Mouse (Mus musculus): ENCODE results near the gene Hs6st3. TPM values are rescaled to one million over a fixed set of nuclear protein-coding genes. Genes with fewer than 3 reads are reported as not detected.

Hs6st3 gene
- polyA plus RNA-seq, 1 experiment, result 17.6 TPM

GRCm38 (mm10) chr14:119857338-119858291 is 719.5 kb downstream of the Hs6st3 start:
- TF ChIP-seq CTCF (IDR thresholded peaks at IDR 0.05; ENCODE audit: extremely low read depth, insufficient read depth, low read length), result 0 out of 2 replicates have a peak, but pooled peaks have one; percentile 5
- TF ChIP-seq POLR2A (IDR thresholded peaks at IDR 0.05; ENCODE audit: extremely low read depth, insufficient read depth, low read length), result no peak
- H3K27ac ChIP-seq (ENCODE audit: insufficient read depth, low read length), result peak overlapping the region; percentile 72
- peaks cover 9% of the 10 kb centered on the region for H3K4me1 ChIP-seq (ENCODE audit: control insufficient read depth, insufficient read depth, low read length)
- H3K4me3 ChIP-seq (ENCODE audit: insufficient read depth, low read length), result peak overlapping the region; percentile 32

- H3K27ac ChIP-seq (ENCODE audit: insufficient read depth, low read length), result no peak overlapping the region
- H3K4me1 ChIP-seq (ENCODE audit: control insufficient read depth, insufficient read depth, low read length), result no peaks in the 10 kb centered on the region
- TF ChIP-seq CTCF (IDR thresholded peaks at IDR 0.05; ENCODE audit: extremely low read depth, insufficient read depth, low read length), result no peak
- TF ChIP-seq POLR2A (IDR thresholded peaks at IDR 0.05; ENCODE audit: extremely low read depth, insufficient read depth, low read length), result no peak
- H3K4me3 ChIP-seq (ENCODE audit: insufficient read depth, low read length), result no peak overlapping the region
Measured at GRCm38 (mm10) chr14:119873617-119874016, 735.5 kb downstream of the Hs6st3 start.

DNA sequence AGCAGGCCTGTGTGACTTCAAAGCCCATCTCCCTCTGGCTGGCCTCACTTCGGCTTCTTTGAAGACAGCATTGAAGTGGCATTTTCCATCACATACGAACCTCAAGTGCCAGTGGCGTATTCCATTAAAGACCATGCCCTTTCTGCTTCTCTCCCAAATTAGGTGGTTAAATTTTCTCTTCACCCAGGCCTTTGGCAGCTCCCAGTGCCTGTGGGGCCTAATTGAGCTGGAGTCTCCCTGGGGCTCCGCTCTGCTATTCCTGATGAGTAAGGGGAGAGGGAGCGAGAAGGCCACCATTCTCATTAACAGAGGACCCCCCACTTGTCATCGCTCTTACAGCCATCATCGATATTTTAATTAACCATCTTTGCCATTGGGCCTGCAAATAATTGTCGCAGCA is 754.8 kb downstream of the Hs6st3 start:
- H3K4me1 ChIP-seq (ENCODE audit: control insufficient read depth, insufficient read depth, low read length), result no peaks in the 10 kb centered on the region
- H3K4me3 ChIP-seq (ENCODE audit: insufficient read depth, low read length), result no peak overlapping the region
- TF ChIP-seq CTCF (IDR thresholded peaks at IDR 0.05; ENCODE audit: extremely low read depth, insufficient read depth, low read length) (no peak), POLR2A (IDR thresholded peaks at IDR 0.05; ENCODE audit: extremely low read depth, insufficient read depth, low read length) (no peak)
- no peak overlapping the region for H3K27ac ChIP-seq (ENCODE audit: insufficient read depth, low read length)

DNA sequence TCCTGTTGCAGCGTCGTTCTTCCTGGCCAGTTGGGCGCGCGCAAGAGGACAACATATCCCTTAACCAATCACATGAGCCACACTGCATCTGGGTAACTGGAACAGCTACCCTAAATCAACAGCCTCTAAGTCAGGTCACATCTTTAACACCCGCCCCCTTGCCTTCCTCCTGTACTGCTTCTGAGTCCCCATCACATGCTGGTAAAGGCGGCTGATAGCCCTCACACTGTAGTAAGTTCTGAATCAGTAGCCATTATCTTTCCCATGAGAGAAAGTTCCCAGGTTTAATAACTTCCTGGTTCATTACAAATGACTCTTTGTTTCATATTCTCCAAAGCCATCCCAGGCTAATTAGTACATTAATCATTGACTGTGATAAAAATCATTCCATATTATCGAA is 757.0 kb downstream of the Hs6st3 start:
- Histone ChIP-seq H3K4me3 (ENCODE audit: insufficient read depth, low read length) (no peak overlapping the region), H3K4me1 (ENCODE audit: control insufficient read depth, insufficient read depth, low read length) (no peaks in the 10 kb centered on the region), H3K27ac (ENCODE audit: insufficient read depth, low read length) (no peak overlapping the region)
- TF ChIP-seq POLR2A (IDR thresholded peaks at IDR 0.05; ENCODE audit: extremely low read depth, insufficient read depth, low read length) (no peak), CTCF (IDR thresholded peaks at IDR 0.05; ENCODE audit: extremely low read depth, insufficient read depth, low read length) (no peak)

DNA sequence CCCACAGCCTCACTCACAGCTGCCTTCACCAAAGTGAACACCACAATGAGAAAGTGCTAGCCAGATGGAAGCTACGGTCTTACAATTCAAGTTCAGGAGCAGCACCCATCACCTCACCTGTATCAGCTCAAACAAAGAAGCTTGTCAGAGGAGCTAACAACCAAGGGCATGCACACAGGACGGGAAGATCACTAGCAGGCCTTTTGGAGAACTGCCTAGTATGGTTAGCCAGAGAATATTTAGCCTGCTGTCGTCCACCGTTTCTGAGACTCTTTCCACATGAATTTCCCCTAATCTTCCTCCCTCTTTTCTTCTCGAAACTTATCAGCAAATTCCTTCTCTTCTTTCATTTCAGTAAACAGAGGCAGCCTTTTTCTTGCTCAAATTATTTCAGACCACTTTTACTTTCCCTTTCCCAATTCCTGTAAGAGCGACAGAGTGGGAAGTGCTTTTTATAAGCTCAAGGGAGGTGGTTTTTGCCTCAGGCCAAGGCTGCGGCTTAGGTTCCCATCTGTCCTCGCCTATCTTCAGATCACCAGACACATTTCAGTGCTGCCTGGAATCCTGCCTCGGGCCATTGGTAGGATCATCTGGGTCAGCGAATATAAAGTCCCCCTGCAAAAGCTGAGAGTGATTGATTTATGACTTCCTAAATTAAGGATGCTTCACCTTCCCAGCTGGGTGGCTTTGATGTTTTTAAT is 757.8 kb downstream of the Hs6st3 start:
- H3K4me1 ChIP-seq (ENCODE audit: control insufficient read depth, insufficient read depth, low read length), result no peaks in the 10 kb centered on the region
- no peak overlapping the region for H3K4me3 ChIP-seq (ENCODE audit: insufficient read depth, low read length)
- no peak overlapping the region for H3K27ac ChIP-seq (ENCODE audit: insufficient read depth, low read length)

DNA sequence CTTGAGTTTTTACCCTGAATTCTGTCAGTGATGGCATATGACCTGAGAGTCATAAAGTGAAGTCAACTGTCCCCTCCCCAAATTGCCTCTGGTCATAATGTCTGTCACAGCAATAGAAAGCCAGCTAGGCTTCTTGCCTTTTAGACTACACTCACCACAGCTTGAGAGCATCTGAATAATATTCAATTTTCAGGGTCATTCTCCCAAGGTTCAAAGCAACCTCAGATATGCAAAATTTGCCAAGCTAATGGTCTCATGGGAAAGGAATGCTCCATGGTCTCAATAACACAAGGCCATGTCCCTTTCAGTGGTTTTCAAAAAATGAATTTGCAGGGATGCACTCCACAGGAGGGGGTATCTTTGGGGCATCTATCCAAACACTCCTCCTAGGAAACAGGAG is 764.3 kb downstream of the Hs6st3 start:
- Histone ChIP-seq H3K4me1 (ENCODE audit: control insufficient read depth, insufficient read depth, low read length) (no peaks in the 10 kb centered on the region), H3K27ac (ENCODE audit: insufficient read depth, low read length) (no peak overlapping the region), H3K4me3 (ENCODE audit: insufficient read depth, low read length) (no peak overlapping the region)
- no peak for TF ChIP-seq POLR2A (IDR thresholded peaks at IDR 0.05; ENCODE audit: extremely low read depth, insufficient read depth, low read length)
- TF ChIP-seq CTCF (IDR thresholded peaks at IDR 0.05; ENCODE audit: extremely low read depth, insufficient read depth, low read length), result no peak

More for the DNA sequence above, 757.8 kb downstream of the Hs6st3 start:
- no peak for TF ChIP-seq CTCF (IDR thresholded peaks at IDR 0.05; ENCODE audit: extremely low read depth, insufficient read depth, low read length)
- no peak for TF ChIP-seq POLR2A (IDR thresholded peaks at IDR 0.05; ENCODE audit: extremely low read depth, insufficient read depth, low read length)

GRCm38 (mm10) chr14:119908032-119908675 is 770.0 kb downstream of the Hs6st3 start:
- no peak overlapping the region for H3K4me3 ChIP-seq (ENCODE audit: insufficient read depth, low read length)
- no peaks in the 10 kb centered on the region for H3K4me1 ChIP-seq (ENCODE audit: control insufficient read depth, insufficient read depth, low read length)
- no peak overlapping the region for H3K27ac ChIP-seq (ENCODE audit: insufficient read depth, low read length)
- no peak for TF ChIP-seq CTCF (IDR thresholded peaks at IDR 0.05; ENCODE audit: extremely low read depth, insufficient read depth, low read length)
- no peak for TF ChIP-seq POLR2A (IDR thresholded peaks at IDR 0.05; ENCODE audit: extremely low read depth, insufficient read depth, low read length)

DNA sequence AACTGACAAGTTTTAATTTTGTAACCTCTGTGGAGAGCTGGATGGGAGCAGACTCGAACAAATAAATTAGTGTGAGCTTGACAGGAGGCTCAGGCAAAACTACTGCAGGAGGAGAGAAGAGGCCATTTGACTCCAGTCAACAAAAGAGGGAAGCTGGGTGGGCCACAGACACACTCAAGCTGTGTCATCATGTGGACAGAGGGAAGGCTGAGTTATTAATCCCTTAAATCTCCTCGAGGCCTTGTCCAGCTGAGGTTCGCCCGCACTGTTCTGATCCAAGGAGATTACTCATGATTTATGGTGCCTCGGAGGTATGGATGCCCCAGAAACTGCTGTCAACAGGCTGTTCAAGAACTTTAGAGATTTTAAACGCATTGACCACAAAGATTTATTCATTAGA is 776.4 kb downstream of the Hs6st3 start:
- no peak overlapping the region for H3K4me3 ChIP-seq (ENCODE audit: insufficient read depth, low read length)
- TF ChIP-seq POLR2A (IDR thresholded peaks at IDR 0.05; ENCODE audit: extremely low read depth, insufficient read depth, low read length) (no peak), CTCF (IDR thresholded peaks at IDR 0.05; ENCODE audit: extremely low read depth, insufficient read depth, low read length) (no peak)
- H3K4me1 ChIP-seq (ENCODE audit: control insufficient read depth, insufficient read depth, low read length), result no peaks in the 10 kb centered on the region
- no peak overlapping the region for H3K27ac ChIP-seq (ENCODE audit: insufficient read depth, low read length)

- H3K27ac ChIP-seq (ENCODE audit: insufficient read depth, low read length), result no peak overlapping the region
- H3K4me3 ChIP-seq (ENCODE audit: insufficient read depth, low read length), result no peak overlapping the region
- TF ChIP-seq POLR2A (IDR thresholded peaks at IDR 0.05; ENCODE audit: extremely low read depth, insufficient read depth, low read length), result no peak
- H3K4me1 ChIP-seq (ENCODE audit: control insufficient read depth, insufficient read depth, low read length), result no peaks in the 10 kb centered on the region
Measured at GRCm38 (mm10) chr14:119918281-119919034, 780.3 kb downstream of the Hs6st3 start.

All from cortical plate, adult 2 months (tissue).